Mouse (Mus musculus): ENCODE measurements around the gene Plagl2. TPM values are rescaled to one million over a fixed set of nuclear protein-coding genes. Genes with fewer than 3 reads are reported as not detected.
"Not testable (repeated sequence)": the region's sequence is repeated elsewhere in the genome, so short reads cannot be mapped to it uniquely, and the experiment has no call there.

Plagl2 gene
- polyA plus RNA-seq (2015; fragmentation: Nextera tagmentation; extraction: Ambion mirVana), result 6.9 and 7.7 TPM in 2 replicates

DNA sequence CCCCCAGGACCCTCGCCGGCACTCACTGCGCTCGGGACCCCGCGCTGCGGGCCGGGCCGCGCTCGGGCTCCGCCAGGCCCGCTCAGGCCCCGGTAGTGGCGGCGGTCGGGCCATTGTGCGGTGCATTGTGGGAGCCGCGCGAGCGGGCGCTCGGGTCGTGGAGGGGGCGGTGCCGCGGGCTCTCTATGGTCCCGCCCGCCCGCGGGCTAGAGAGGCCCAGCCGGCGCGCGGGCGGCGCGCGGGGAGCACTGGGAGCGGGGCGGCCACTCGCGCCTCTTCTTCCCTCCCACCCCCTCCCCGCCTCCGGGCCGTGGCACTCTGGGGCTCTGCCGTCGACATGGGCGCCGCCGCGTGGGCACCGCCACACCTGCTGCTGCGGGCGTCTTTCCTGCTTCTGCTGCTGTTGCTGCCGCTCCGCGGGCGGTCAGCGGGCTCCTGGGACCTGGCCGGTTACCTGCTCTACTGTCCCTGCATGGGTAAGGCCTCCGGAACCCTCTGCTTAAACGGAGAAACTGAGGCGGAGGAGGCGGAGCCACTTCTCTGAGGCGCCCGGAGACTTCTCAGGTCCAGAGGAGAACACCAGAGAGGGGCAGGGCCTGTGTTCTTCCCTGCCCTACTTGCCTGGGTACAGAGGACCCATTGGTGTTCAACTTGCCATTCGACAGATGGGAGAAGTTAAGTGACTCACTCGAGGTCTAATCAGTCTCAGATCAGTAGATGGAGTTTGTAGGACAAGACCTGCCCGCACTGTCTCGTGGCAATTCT, at the start of gene Plagl2, which contains the start of gene Pofut1:
Gene Plagl2, minus strand, starts transcription at position 177 of the 765 bp plus-strand sequence.
Gene Pofut1, plus strand, starts transcription at position 284 of the 765 bp plus-strand sequence.
- DNase-seq (ENCODE audit: low spot score) (peak; percentile 94), ATAC-seq (ENCODE audit: low FRiP score, low TSS enrichment) (peak; percentile 96)
- Histone ChIP-seq H3K4me1 (replicated peaks; ENCODE audit: control insufficient read depth, insufficient read depth) (peaks cover 10% of the 10 kb centered on the region), H3K27me3 (ENCODE audit: control insufficient read depth, insufficient read depth, low read length) (no peaks in the 10 kb centered on the region), H3K9me3 (ENCODE audit: control insufficient read depth, low read length) (no peaks in the 10 kb centered on the region), H3K4me3 (ENCODE audit: low read depth, low read length) (peak within 1 kb of the TSS; percentile 99), H3K9ac (ENCODE audit: low read length) (peak within 1 kb of the TSS; percentile 99), H3K27ac (replicated peaks) (peak within 1 kb of the TSS; percentile 98), H3K4me2 (replicated peaks; ENCODE audit: low read depth) (peak within 1 kb of the TSS; percentile 90), H3K36me3 (ENCODE audit: control insufficient read depth, insufficient read depth, low read length) (no peaks in the 10 kb centered on the region)
- WGBS, result under 1% methylated on average over 42 of the region's 72 CpGs
- no peak for TF ChIP-seq EP300 (optimal IDR thresholded peaks at IDR 0.05)
- peak; percentile 58 for TF ChIP-seq CTCF (IDR thresholded peaks at IDR 0.05; ENCODE audit: low read depth)

DNA sequence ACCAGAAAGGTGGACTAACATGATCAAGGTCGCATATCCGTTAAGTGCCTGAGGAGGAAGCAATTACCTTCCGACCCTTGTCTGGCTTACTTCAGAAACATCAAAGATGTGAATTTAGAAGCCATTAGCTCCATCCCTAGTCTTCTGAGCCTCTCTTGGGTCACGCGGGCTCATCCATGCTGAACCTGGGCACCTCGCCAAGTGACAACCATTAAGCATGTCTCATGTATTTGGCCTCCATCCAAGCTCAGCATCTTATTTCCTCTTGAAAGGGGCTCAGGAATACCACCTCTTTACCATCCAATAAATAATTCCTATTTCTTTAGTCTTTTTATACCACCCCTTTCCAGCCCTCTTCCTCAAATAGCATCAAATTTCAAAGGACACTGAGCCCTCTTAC, 46.6 kb upstream of the Plagl2 start:
- DNase-seq (ENCODE audit: low spot score), result no peak
- H3K4me2 ChIP-seq (replicated peaks; ENCODE audit: low read depth), result no peak overlapping the region
- no peak overlapping the region for H3K9ac ChIP-seq (ENCODE audit: low read length)
- no peaks in the 10 kb centered on the region for H3K36me3 ChIP-seq (ENCODE audit: control insufficient read depth, insufficient read depth, low read length)
- H3K27me3 ChIP-seq (ENCODE audit: control insufficient read depth, insufficient read depth, low read length), result no peaks in the 10 kb centered on the region
- TF ChIP-seq EP300 (optimal IDR thresholded peaks at IDR 0.05) (no peak), CTCF (IDR thresholded peaks at IDR 0.05; ENCODE audit: low read depth) (no peak)
- H3K27ac ChIP-seq (replicated peaks), result no peak overlapping the region
- H3K4me3 ChIP-seq (ENCODE audit: low read depth, low read length), result no peak overlapping the region
- no peaks in the 10 kb centered on the region for H3K9me3 ChIP-seq (ENCODE audit: control insufficient read depth, low read length)
- no peak for ATAC-seq (ENCODE audit: low FRiP score, low TSS enrichment)
- 28% methylated on average over 6 of the region's 6 CpGs for WGBS
- peaks cover 8% of the 10 kb centered on the region; the same call in 1 of the 2 replicates for H3K4me1 ChIP-seq (replicated peaks; ENCODE audit: control insufficient read depth, insufficient read depth)

DNA sequence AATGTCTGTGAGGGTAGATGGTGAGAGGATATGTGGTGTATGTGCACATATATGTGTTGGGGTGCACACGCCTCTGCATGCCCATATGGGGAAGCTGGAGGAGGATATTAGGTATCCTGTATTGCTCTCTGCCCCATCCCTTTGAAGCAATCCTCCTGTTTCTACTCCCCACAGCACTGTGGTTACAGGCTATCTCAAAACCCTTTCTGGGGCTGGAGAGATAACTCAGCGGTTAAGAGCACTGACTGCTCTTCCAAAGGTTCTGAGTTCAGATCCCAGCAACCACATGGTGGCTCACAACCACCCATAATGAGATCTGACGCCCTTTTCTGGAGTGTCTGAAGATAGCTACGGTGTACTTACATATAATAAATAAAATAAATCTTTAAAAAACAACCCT, 45.3 kb upstream of the Plagl2 start:
- H3K9me3 ChIP-seq (ENCODE audit: control insufficient read depth, low read length), result no peaks in the 10 kb centered on the region
- TF ChIP-seq EP300 (optimal IDR thresholded peaks at IDR 0.05) (no peak), CTCF (IDR thresholded peaks at IDR 0.05; ENCODE audit: low read depth) (no peak)
- DNase-seq (ENCODE audit: low spot score), result no peak
- H3K4me2 ChIP-seq (replicated peaks; ENCODE audit: low read depth), result no peak overlapping the region
- H3K4me1 ChIP-seq (replicated peaks; ENCODE audit: control insufficient read depth, insufficient read depth), result peaks cover 3% of the 10 kb centered on the region; the same call in 1 of the 2 replicates
- 84% methylated on average over 4 of the region's 4 CpGs for WGBS
- no peak for ATAC-seq (ENCODE audit: low FRiP score, low TSS enrichment)
- H3K27ac ChIP-seq (replicated peaks), result no peak overlapping the region
- no peak overlapping the region for H3K4me3 ChIP-seq (ENCODE audit: low read depth, low read length)
- H3K9ac ChIP-seq (ENCODE audit: low read length), result no peak overlapping the region
- no peaks in the 10 kb centered on the region for H3K36me3 ChIP-seq (ENCODE audit: control insufficient read depth, insufficient read depth, low read length)
- no peaks in the 10 kb centered on the region for H3K27me3 ChIP-seq (ENCODE audit: control insufficient read depth, insufficient read depth, low read length)

DNA sequence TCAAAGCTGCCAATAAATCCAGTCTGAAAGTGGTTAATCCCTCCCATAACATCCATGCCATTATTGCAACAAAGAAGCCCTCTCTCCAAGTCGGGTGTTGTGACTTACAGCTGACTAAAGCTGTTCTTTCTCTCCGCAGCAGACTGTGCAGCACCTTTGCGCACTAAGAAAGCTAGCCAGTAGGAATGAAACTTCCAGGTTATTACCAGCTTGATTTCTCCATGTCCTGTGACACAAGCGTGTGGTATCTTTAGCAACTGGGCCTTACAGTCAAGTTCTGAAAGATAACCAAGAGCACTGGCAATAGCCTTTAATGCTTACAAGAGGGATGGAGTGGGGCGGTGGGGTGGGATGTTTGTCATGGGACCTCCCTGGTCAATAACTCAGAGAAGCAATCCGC, 42.7 kb upstream of the Plagl2 start:
- WGBS, result 85% methylated on average over 6 of the region's 6 CpGs
- no peaks in the 10 kb centered on the region for H3K4me1 ChIP-seq (replicated peaks; ENCODE audit: control insufficient read depth, insufficient read depth)

DNA sequence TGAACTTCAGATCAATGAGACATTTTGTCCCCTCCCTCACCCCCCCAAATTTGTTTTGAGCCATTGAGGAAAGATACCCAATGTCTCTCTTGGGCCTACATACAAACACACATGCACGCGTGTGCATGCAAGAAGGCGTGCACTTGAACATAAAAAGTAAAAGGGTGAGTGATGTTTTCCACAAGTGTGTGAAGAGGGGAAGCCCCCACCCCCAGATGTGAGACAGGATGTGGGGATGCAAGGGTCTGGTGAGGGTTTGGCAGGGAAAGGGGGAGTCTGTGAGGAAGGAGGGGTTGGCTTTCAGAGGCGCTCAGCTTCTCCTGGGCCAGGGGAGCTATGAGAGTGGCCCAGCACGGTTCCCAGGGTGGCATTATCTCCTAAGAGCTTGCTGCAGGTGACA, 37.1 kb upstream of the Plagl2 start:
- Histone ChIP-seq H3K27me3 (ENCODE audit: control insufficient read depth, insufficient read depth, low read length) (no peaks in the 10 kb centered on the region), H3K36me3 (ENCODE audit: control insufficient read depth, insufficient read depth, low read length) (no peaks in the 10 kb centered on the region), H3K4me3 (ENCODE audit: low read depth, low read length) (no peak overlapping the region), H3K4me1 (replicated peaks; ENCODE audit: control insufficient read depth, insufficient read depth) (no peaks in the 10 kb centered on the region), H3K9me3 (ENCODE audit: control insufficient read depth, low read length) (no peaks in the 10 kb centered on the region), H3K4me2 (replicated peaks; ENCODE audit: low read depth) (no peak overlapping the region), H3K9ac (ENCODE audit: low read length) (no peak overlapping the region), H3K27ac (replicated peaks) (no peak overlapping the region)
- no peak for DNase-seq (ENCODE audit: low spot score)
- no peak for ATAC-seq (ENCODE audit: low FRiP score, low TSS enrichment)
- WGBS, result 82% methylated on average over 5 of the region's 5 CpGs
- no peak for TF ChIP-seq EP300 (optimal IDR thresholded peaks at IDR 0.05)
- TF ChIP-seq CTCF (IDR thresholded peaks at IDR 0.05; ENCODE audit: low read depth), result no peak

More for the DNA sequence above, 42.7 kb upstream of the Plagl2 start:
- ATAC-seq (ENCODE audit: low FRiP score, low TSS enrichment), result no peak
- Histone ChIP-seq H3K9me3 (ENCODE audit: control insufficient read depth, low read length) (no peaks in the 10 kb centered on the region), H3K27me3 (ENCODE audit: control insufficient read depth, insufficient read depth, low read length) (no peaks in the 10 kb centered on the region), H3K27ac (replicated peaks) (no peak overlapping the region), H3K4me3 (ENCODE audit: low read depth, low read length) (no peak overlapping the region), H3K36me3 (ENCODE audit: control insufficient read depth, insufficient read depth, low read length) (no peaks in the 10 kb centered on the region), H3K4me2 (replicated peaks; ENCODE audit: low read depth) (no peak overlapping the region), H3K9ac (ENCODE audit: low read length) (no peak overlapping the region)
- no peak for DNase-seq (ENCODE audit: low spot score)
- TF ChIP-seq CTCF (IDR thresholded peaks at IDR 0.05; ENCODE audit: low read depth), result no peak

DNA sequence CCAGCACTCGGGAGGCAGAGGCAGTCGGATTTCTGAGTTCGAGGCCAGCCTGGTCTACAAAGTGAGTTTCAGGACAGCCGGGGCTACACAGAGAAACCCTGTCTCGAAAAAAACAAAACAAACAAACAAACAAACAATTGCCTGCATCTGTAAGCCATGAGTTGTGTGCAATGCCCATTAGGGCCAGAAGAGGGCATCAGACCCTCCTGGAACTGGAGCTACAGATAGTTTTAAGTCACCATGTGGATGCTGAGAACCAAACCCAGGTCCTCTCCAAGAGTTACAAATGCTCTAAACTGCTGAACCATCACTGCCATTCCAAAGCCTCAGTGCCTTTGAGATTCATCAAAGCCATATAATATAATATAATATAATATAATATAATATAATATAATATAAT, 35.6 kb upstream of the Plagl2 start:
- not testable (repeated sequence) for H3K4me3 ChIP-seq (ENCODE audit: low read depth, low read length); H3K4me1 ChIP-seq (replicated peaks; ENCODE audit: control insufficient read depth, insufficient read depth); H3K36me3 ChIP-seq (ENCODE audit: control insufficient read depth, insufficient read depth, low read length); H3K9ac ChIP-seq (ENCODE audit: low read length); H3K27ac ChIP-seq (replicated peaks); ATAC-seq (ENCODE audit: low FRiP score, low TSS enrichment); H3K27me3 ChIP-seq (ENCODE audit: control insufficient read depth, insufficient read depth, low read length); DNase-seq (ENCODE audit: low spot score); H3K9me3 ChIP-seq (ENCODE audit: control insufficient read depth, low read length); H3K4me2 ChIP-seq (replicated peaks; ENCODE audit: low read depth)
- peak; percentile 14; the same call in 1 of the 2 replicates for TF ChIP-seq CTCF (IDR thresholded peaks at IDR 0.05; ENCODE audit: low read depth)
- 92% methylated on average over 5 of the region's 5 CpGs for WGBS
